Mouse (Mus musculus) gastrocnemius, adult 8-10 months (tissue): ENCODE data around the gene Olfr9. TPM values are rescaled to one million over a fixed set of nuclear protein-coding genes. Genes with fewer than 3 reads are reported as not detected.
"Not testable (repeated sequence)": the region's sequence is repeated elsewhere in the genome, so short reads cannot be mapped to it uniquely, and the experiment has no call there.

ENCODE experiments used
- DNase-seq, 2 experiments: peaks; one replicate each; pipeline ENCODE4 v3.0.0; 2022; ENCODE audit warnings: low spot score in 2 of 2
- total RNA-seq, 4 experiments: library from RNA; stranded (reverse); gene quantifications; 2 replicates each; pipeline ENCODE4 v1.2.4; 2022

The Olfr9 gene
- total RNA-seq, 4 experiments from 2014 or later, result not detected

- no peak for DNase-seq
These were observed 15.0 kb downstream of the Olfr9 start for GRCm38 (mm10) chr10:129004032-129004920.

GRCm38 (mm10) chr10:129010288-129010841 is 21.1 kb downstream of the Olfr9 start, which contains the start of gene Olfr763:
TSS of gene Olfr763 (plus strand) at chr10:129010791.
- no peak for DNase-seq

- DNase-seq, result not testable (repeated sequence)
These were observed 22.3 kb downstream of the Olfr9 start for GRCm38 (mm10) chr10:129011511-129011910.

- no peak for DNase-seq
These were observed 25.2 kb downstream of the Olfr9 start for GRCm38 (mm10) chr10:129014477-129014876.

GRCm38 (mm10) chr10:129023319-129023718 is 34.1 kb downstream of the Olfr9 start:
- no peak for DNase-seq

GRCm38 (mm10) chr10:129026018-129026662 is 36.9 kb downstream of the Olfr9 start:
- DNase-seq, result no peak

GRCm38 (mm10) chr10:129028343-129028742 is 39.1 kb downstream of the Olfr9 start:
- DNase-seq, result no peak

- no peak for DNase-seq
These were observed 50.6 kb downstream of the Olfr9 start, which contains the start of gene Olfr764-ps1 for GRCm38 (mm10) chr10:129039796-129040195. TSS of gene Olfr764-ps1 (minus strand) at chr10:129039896.

Other genes with a start within 250 kb of the Olfr9 start
- gene Dgka, start 244.6 kb upstream of the Olfr9 start, total RNA-seq, result 10 to 100 TPM in 1 of 4 experiments, 1 to 10 TPM in 3; 7.5 to 10.0 (median 8.0) TPM
- 10 to 100 TPM; 10.2 to 14.0 (median 11.9) TPM for gene Pym1, start 241.5 kb upstream of the Olfr9 start, total RNA-seq
- gene Mmp19, start 198.5 kb upstream of the Olfr9 start, total RNA-seq, result 1 to 10 TPM in 3 of 4 experiments, under 1 TPM in 1; 0.46 to 1.4 (median 1.1) TPM
- gene Dnajc14, start 185.4 kb upstream of the Olfr9 start, total RNA-seq, result 10 to 100 TPM; 23.5 to 27.2 (median 26.1) TPM
- 1 to 10 TPM; 2.0 to 2.3 (median 2.2) TPM for gene Tmem198b, start 185.1 kb upstream of the Olfr9 start, total RNA-seq
- gene Sarnp, start 172.1 kb upstream of the Olfr9 start, total RNA-seq, result 10 to 100 TPM; 20.0 to 29.0 (median 24.0) TPM
- gene Ormdl2, start 167.8 kb upstream of the Olfr9 start, total RNA-seq, result 1 to 10 TPM; 2.1 to 3.8 (median 2.7) TPM
- gene Gdf11, start 97.7 kb upstream of the Olfr9 start, total RNA-seq, result 1 to 10 TPM; 2.7 to 8.9 (median 5.9) TPM
- gene Cd63, start 88.4 kb upstream of the Olfr9 start, total RNA-seq, result 100 to 1,000 TPM; 136 to 170 (median 151) TPM
- 1 to 10 TPM; 3.1 to 4.2 (median 3.7) TPM for gene Rdh5, start 66.5 kb upstream of the Olfr9 start, total RNA-seq
- gene Bloc1s1, start 65.4 kb upstream of the Olfr9 start, total RNA-seq, result 100 to 1,000 TPM; 119 to 153 (median 140) TPM
- 10 to 100 TPM; 63.3 to 69.0 (median 65.3) TPM for gene Itga7, start 55.6 kb upstream of the Olfr9 start, total RNA-seq
- under 1 TPM in 1 of 4 experiments, not detected in 3; 0.32 TPM for gene Mettl7b, start 28.4 kb upstream of the Olfr9 start, total RNA-seq
- not detected for gene Olfr763, start 21.4 kb downstream of the Olfr9 start, total RNA-seq
- gene Olfr764-ps1, start 50.5 kb downstream of the Olfr9 start, total RNA-seq, result not detected
- gene Olfr765, start 60.6 kb downstream of the Olfr9 start, total RNA-seq, result not detected
- not detected for gene Olfr766-ps1, start 79.5 kb downstream of the Olfr9 start, total RNA-seq
- not detected for gene Olfr767, start 93.5 kb downstream of the Olfr9 start, total RNA-seq
- not detected for gene Olfr768, start 109.9 kb downstream of the Olfr9 start, total RNA-seq
- gene Olfr769, start 128.4 kb downstream of the Olfr9 start, total RNA-seq, result not detected
- not detected for gene Olfr770, start 149.6 kb downstream of the Olfr9 start, total RNA-seq
- not detected for gene Olfr771, start 175.3 kb downstream of the Olfr9 start, total RNA-seq
- not detected for gene Olfr772, start 188.5 kb downstream of the Olfr9 start, total RNA-seq
- not detected for gene Olfr773, start 198.0 kb downstream of the Olfr9 start, total RNA-seq
- not detected for gene Olfr774, start 246.8 kb downstream of the Olfr9 start, total RNA-seq